Mouse (Mus musculus): Measurements from ENCODE around the gene Ctdsp2.

Ctdsp2 gene

DNA sequence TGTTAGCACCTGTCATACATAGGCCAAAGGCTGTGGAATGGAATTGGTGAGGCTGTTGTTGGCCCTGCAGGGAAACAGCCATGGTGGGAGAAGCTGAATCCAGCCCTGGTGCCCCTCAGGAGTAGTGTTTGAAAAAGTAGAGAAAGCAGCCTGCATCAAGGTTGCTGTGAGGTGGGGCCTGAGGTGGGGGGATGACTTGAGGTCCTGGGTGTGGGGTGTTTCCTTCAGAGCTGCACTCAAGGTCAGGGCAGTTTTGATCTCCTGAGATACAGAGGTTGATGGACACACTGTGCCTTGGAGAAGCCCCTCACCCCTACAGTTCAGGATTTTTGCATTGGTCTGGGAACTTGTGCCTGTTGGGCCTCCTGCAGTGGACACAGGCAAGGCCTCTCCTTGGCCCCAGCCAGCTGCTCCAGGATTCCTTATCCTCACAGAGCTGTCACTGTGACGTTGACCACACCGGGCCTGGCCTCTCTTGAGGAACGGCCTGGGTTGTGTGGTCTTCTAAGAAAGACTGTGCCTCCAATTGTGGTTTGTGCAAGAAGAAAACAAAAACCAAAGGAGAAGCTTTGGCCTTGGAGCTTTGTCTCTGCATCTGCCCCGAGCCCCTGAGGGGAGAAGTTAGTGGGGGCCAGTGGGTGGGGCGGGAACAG is 10.1 kb downstream of the Ctdsp2 start:
- DNase-seq (ENCODE audit: extremely low read depth, low read depth) = no peak

DNA sequence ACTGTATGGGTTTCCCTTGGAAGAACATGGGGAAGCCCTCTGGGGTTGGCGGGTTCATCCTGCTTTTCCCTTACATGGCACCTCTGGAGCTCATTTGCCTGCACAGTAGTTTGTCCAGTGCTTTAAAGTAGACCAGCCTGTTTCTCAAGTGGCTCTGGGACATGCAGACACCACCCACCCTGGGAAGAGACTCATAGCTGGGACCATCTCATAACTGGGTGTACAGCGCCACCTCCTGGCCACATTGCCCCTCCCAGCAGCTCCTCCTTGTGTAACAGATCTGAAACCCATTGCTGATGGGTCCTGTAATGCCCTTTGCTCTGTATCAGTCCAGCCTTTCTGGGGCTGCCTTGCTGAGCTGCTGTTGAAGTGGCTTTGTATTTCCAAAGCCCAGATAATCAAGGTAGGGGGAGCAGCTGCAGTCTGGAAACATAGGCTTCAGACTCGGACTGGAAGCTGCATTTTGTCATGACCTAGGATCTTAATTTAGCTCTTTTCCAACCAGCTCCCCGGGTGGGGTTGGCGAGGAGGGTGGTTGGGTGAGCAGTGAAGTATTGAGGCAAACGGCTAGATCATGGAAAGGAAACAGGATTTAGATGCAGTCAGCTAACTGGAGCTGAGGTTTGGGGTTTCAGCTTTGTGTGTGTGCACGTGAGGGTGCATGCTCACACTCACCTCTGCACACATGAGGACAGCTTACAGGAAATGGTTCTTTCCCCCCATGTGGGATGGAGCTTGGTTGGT is 12.0 kb downstream of the Ctdsp2 start:
- DNase-seq (ENCODE audit: extremely low read depth, low read depth) = peak; percentile 44

DNA sequence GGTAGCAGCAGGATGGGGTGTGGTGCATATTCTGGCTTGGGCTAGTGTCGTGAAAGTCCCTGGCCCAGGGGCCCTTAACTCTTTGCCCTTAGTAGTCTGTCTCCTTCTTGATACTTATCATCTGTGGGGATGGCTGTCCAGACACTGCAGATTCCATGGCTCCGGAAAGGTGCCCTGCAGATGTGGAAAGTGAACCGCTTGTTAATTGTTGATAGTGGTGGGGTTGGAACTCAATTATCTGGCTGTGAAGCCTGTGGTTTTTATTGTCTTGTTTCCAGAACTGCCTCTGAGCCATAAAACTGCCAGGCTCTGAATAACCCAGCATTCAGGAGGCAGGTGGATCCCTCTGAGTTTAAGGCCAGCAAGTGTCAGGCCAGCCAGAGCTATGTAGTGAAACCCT is 13.2 kb downstream of the Ctdsp2 start:
- no peak for DNase-seq (ENCODE audit: extremely low read depth, low read depth)

DNA sequence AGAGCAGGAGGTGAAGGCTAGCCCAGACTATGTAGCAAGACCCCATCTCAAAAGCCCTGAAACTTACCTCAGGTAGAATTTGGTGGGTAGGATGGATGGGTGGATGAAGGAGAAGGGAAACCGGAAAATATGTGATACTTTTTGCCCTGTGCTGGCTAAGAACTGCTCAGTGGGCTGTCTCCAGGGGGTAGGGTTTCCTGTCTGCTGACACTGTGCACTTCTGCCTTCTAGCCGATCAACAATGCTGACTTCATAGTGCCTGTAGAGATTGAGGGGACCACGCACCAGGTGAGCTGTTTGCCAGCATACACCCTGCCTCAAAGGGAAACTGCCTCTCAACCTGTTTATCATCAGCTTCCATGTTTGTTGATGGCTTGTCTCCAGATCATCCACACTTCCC is 15.1 kb downstream of the Ctdsp2 start:
- no peak for DNase-seq (ENCODE audit: extremely low read depth, low read depth)

DNA sequence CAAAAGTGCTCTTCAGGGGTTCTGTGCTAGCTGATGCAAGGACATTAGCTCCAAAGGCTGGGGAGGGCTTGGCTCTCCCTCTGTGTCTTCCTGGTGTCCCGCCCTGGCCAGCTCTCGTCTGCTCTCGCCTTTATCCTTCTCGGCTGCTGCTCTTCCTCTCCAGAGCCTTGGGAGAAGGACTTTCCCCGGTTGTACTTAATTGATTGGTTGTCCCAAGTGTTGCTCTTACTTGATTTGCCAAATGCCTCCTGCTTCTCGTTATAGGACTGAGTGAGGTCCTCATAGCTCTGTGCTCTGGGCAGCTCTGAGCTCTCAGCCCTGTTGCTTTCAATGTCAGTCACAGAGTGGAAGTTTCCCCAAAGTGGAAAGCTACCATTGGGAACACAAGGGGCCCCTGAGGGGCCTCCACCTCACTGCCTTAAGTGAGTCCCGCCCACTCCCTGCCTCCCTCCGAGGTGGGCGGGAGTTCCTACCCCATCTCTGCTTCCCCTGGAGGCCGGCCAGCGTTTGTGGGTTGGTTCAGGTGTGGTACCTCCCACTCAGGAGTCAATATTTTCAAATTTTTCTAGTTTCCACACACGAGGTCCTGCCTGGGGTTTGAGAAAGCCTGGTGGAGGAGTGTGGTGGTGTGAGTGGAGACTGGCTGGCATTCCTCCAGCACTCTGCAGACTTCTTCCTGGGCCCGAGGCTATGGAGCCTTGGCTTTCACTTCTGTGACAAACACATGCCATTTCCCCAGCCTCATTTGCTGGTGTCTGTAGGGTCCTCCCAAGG is 19.0 kb downstream of the Ctdsp2 start:
- no peak for DNase-seq (ENCODE audit: extremely low read depth, low read depth)

DNA sequence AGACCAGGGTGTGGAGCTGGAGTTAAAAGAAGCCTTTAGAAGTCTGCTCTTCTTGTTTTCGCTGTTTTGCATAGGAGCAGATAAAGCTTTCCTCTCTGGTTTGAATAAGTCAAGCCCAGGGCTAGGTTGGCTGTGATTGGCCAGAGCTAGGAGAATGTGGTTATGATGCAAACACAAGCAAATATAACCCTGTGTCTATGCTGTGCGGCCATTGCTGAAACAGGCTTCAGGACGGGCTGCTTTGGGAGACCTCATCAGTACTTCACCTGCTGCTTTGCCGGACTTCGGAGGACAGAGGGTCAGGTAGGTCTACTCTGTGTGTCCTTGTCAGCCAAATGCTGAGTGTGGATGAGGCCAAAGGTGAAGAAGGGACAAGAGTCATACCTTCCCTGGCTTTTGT is 22.0 kb downstream of the Ctdsp2 start, which contains the start of gene Avil:
Gene Avil (plus strand): TSS at position 181 of the 400 bp plus-strand sequence.
- no peak for DNase-seq (ENCODE audit: extremely low read depth, low read depth)

DNA sequence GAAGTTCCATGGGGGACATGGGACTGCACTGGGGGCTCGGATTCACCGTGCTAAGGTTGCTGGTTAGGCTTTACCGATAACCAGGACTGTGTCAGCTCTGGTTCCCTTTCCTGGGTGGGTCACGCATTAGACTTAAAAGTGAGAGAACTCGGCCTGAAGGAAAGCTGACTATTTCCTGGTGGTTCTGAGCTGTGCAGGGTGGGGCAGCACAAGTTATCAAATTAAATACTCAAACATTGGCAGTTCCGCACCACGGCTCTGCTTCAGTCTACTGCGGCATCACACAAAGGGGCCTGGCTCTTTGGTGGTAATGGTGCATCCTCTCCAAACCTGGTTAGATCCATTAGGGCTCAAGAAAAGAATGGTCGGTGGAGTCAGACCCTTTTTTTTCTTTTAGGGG is 22.8 kb downstream of the Ctdsp2 start:
- DNase-seq (ENCODE audit: extremely low read depth, low read depth) = no peak

DNA sequence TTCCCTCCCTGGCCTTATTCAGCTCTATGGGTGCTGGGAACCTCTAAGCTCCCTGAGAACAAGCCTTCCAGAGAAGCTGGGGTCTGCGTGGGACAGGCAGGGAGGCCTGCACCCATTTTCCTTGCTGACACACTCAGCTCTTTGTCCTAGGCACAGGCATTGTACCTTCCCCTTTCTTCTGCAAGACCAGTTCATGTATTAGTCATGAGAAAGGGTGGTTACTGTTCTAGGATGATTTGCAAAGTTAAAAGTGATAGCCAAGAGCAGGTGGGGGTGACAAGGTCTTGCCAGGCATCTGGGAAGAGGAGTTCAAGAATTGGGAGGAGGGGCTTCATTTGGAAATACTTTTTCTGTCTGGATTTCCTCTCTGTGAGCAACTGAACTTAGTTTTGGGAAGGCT is 23.5 kb downstream of the Ctdsp2 start:
- no peak for DNase-seq (ENCODE audit: extremely low read depth, low read depth)

DNA sequence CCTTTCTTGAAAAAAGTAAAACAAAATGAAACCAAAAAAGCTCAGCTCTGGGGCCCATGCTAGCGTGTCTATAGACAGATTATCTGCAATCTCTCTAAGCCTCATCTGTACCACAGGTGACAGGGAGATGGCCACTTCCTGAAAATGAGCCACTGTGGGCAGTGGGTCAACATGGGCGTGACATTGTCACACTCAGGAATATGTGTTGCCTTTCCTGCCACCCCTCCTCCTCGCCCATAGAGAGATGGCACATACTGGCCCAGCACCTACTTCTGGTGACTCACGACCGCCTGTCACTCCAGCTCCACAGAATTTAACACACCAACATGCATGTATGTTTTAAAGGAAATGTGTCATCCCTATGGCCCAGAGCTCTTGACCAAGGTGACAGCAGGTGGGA is 24.2 kb downstream of the Ctdsp2 start:
- DNase-seq (ENCODE audit: extremely low read depth, low read depth) = no peak

DNA sequence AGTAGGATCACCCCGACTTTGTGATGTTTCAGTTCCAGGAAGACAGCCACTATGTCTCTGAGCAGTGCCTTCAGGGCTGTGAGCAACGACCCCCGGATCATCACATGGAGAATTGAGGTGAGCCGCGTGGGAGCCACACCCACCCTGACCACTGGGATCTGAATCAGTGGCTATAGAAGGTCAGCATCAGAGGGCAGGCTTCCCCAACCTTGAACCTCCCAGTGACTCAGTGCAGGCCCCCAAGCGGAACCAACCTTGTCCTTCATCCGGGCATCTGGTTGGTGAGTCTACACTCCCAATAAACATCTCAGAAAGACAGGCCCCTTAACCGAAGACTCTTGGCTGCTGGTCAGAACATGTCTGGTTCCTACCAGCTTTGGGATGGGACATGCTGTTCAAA is 24.8 kb downstream of the Ctdsp2 start:
- no peak for DNase-seq (ENCODE audit: extremely low read depth, low read depth)

DNA sequence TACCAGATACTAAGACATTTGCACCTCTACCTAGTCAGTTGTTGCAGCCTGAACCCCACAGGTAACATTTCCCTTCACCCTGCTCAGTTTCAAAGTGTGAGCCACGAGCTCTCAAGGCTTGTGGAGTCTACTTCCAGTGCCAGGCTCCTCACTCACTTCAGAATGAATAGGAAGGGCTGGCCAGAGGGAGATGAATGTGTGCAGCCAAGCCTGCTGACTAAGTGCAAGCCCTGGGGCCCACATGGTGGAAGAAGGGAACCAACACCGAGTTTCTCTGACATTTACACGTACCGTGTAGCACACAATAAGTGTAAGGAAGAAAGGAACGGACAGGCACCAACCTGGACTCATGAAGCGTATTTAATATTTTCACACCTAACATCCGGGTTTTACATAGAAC is 25.3 kb downstream of the Ctdsp2 start:
- DNase-seq (ENCODE audit: extremely low read depth, low read depth) = no peak

DNA sequence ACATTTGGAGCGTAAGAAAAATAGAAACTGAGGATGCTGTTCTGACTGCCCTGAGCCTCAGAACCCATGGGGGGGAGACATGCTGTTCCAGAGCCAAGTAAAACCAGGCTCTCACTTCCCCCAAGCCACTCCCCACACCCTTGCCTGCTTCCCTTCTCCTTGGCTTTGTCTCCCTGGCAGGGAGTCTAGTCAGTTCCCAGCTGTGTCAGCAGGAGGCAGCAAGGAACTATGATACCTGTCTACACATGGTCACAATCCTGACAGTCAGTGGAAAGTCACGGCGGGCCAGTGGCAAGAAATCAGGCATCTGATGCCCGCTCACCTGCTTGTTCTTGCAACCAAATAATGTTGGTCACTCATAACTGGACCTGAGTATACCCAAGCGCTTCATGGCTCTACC is 38.0 kb downstream of the Ctdsp2 start:
- no peak for DNase-seq (ENCODE audit: extremely low read depth, low read depth)

DNA sequence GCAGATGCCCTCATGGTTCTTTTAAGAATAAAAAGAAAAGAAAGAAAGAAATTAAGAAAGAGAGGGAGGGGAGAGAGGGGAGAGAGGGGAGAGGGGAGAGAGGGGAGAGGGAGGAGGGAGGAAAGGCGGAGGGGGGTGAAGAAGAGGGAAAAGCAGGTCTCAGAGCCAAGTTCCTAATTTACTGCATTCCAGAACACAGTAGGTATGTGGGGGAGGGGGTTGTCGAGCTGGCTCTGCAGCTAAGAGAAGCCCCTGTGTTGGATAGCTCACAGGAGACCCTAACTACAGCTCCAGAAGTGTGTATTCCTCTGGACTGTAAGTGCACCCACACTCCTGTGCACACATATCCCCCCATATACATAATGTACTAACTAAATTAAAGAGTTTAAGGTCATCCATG is 38.6 kb downstream of the Ctdsp2 start:
- DNase-seq (ENCODE audit: extremely low read depth, low read depth) = no peak

DNA sequence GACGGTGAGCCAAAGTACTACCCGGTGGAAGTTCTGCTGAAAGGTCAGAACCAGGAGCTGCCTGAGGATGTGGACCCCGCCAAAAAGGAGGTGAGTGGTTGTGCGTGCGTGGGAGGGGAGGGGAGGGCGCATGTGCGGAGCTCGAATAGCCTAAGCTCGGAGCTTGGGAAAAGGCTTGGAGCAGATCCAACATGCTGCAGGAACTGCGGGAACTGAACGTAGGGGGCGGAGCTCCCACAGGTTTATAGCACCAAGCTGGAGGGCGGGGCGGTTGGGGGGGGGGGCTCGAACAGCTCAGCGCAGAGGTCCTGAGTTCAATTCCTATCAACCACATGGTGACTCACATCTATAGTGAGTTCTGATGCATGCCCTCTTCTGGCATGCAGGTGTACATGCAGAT is 39.9 kb downstream of the Ctdsp2 start:
- DNase-seq (ENCODE audit: extremely low read depth, low read depth) = no peak

DNA sequence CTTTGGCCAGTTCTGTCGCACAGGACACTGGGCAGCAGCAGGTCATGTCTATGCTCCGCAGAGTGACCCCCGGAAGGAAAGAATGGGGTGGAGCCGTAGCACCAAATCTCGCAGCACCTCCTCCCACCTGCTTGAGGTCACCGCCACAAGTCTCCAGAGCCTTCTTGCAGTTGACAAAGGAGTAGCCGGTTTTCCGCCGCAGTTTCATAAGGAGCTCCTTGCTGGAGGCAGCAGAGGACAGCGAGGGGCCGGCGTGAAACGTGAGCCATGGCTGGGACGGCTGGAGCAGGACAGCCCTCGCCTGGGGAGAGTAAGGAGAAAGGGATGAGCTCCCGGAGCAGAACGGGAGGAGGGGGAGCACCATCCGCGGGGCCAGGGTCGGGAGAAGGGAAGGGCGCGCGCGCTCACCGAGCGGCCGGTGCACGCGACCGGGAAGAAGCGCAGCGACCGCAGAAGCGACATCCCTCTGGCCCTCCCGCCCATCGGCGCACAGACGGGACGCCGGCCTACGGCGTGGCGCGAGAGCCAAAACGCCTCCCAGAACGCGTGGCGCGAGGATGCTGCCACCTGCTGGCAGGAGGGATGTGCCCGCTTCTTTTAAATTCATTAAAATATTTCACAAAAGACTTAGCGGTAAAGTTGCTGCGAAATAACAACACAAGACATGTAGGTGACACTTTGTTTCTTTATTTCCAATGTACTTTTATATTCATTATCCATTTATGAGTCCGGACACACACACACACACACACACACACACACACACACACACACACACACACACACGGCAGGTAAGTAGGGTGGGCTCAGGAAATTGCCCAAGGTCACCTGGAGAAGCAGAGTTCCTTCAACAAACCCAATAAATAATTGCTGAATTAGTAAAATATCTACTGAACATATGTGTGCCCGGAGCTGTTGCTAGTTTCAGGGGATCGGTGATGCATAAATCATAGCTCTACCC is 52.1 kb downstream of the Ctdsp2 start, which contains the start of gene Tsfm:
Gene Tsfm (minus strand): TSS at position 505 of the 961 bp plus-strand sequence.
- DNase-seq (ENCODE audit: extremely low read depth, low read depth) = peak; percentile 65

DNA sequence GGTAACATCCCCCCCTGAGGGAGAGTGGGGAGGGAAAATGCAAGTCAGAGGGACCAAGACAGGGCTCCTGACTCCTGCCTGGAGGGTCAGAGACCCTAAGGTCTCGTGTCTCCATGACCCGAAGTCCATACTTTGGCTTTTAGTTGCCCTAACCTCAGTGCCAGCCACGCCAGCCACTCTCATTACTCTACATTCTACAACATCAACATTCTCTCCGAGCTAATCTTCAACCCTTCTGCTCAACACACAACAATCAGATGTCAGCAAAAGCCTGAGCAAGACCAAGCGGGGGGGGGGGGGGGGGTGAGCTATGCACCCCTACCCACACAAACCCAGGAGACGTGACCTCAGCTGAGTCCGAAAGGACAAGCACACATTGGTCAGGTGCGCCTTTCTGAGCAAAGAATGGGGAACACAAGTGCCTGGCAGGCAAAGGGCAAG is 54.8 kb downstream of the Ctdsp2 start:
- DNase-seq (ENCODE audit: extremely low read depth, low read depth) = no peak

DNA sequence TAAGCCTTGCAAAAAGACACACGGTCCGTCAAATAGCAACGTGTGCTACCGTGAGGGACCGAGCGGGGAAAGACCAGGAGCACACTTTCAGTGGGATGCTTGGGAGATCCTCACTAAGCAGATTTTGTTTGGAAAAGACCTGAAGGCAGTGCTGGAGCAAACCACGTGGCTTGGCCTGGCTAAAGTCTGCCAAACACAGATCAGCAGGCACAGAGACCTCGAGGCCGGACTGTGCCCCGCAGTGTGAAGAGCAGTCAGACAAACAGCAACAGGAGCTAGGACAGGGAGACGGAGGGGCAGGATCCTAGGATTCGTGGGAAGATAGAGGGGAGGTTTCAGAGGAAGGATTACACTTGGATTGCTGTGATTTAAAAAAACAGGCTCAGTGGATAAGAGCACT is 57.8 kb downstream of the Ctdsp2 start:
- no peak for DNase-seq (ENCODE audit: extremely low read depth, low read depth)

DNA sequence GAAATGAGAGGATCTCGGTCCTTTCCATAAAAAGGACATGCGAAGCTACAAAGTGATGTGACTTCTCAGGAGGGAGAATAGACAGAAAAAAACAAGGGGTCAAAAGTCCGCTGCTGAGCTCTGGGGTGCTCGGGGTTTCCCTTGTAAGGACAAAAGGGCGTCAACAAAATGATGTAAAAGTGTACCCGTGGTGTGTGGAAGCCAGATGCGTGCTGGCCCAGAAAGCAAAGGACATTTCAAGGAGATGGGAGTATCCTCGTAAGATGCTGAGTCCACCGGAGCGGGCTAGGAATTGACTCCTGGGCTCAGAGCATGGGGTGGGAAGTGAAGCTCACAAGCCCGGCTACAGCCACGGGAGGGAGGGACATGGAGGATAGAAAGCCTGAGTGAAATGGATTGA is 59.1 kb downstream of the Ctdsp2 start:
- DNase-seq (ENCODE audit: extremely low read depth, low read depth) = no peak

DNA sequence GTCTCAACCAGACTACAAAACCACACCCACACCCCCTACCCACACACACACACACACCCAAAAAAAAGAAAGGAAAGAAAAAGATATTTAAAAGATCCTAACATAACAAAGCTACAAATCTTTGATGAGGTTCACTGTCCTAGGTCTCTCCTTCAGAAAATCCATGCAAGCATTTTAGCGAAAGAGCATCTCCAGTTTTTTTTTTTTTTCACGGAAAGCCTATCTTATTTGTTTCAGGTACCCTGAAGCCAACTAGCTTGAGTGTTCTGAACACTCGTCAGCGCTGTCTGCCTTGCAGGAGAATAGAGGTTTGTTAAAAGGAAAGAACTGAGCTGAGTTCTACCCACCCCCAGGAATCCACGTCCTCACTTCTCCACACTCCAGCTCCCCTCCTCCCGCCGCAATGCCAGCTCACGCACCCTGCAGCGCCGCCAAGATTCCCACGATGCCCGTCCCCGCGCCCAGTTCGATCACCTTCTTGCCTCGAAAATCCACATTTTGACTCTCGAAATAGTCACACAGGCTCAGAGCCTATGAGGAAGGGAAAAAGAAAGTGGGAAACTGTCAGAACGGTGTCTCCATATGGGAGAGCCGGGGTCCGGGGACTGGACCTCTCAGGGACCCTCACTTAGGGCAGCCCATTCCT is 62.2 kb downstream of the Ctdsp2 start:
- DNase-seq (ENCODE audit: extremely low read depth, low read depth) = no peak

DNA sequence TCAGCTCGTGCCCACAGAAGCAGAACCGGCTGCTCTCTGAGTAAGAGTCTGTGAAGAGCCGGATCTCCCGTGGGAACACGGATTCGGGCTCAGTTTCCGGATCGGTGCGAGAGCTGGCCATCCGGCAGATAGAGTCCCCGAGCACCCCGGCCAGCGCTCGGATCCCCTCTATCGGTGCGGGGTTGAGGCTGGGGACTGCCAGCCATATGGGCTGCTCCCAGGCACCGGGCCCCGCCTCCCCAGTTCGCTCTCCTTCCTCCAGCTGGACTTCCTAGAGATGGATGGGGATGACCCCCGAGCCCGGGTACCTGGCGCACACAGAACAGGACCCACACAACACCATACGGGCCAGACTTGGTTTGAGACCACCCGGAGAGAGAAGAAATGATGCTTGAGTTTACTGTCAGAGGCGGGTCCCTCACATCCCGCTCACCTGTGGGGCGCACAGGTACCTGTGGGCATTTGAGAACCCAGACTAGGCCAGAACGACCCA is 62.8 kb downstream of the Ctdsp2 start, which contains the start of the genes Mettl1 and Eef1akmt3:
Gene Mettl1 (plus strand): TSS at position 141 of the 493 bp plus-strand sequence.
Gene Eef1akmt3 (minus strand): TSS at position 240 of the 493 bp plus-strand sequence.
- DNase-seq (ENCODE audit: extremely low read depth, low read depth) = no peak
